Mouse (Mus musculus): ENCODE measurements at regions not wholly inside any gene's neighbourhood (a gene's known extent, or its start where the extent isn't known, plus 50 kb on each side); places are given as distances from the start of the nearest gene placed in this dataset.

GRCm38 (mm10) chr2:78530535-78530934, 337.4 kb upstream of the Ube2e3 start:
- DNase-seq (ENCODE audit: low spot score) (no peak), ATAC-seq (no peak)
- 77% methylated on average over 2 of the region's 2 CpGs for WGBS
- Histone ChIP-seq H3K27me3 (replicated peaks; ENCODE audit: control insufficient read depth, insufficient read depth, low read length) (no peaks in the 10 kb centered on the region), H3K36me3 (ENCODE audit: control insufficient read depth, insufficient read depth, low read length) (no peaks in the 10 kb centered on the region), H3K27ac (ENCODE audit: low read depth, low read length) (no peak overlapping the region), H3K4me3 (ENCODE audit: low read depth, low read length) (no peak overlapping the region), H3K4me2 (ENCODE audit: low read length) (no peak overlapping the region), H3K9ac (ENCODE audit: low read length) (no peak overlapping the region), H3K9me3 (replicated peaks; ENCODE audit: control insufficient read depth, low read length) (no peaks in the 10 kb centered on the region), H3K4me1 (ENCODE audit: control insufficient read depth, insufficient read depth, low read length) (no peaks in the 10 kb centered on the region)

- DNase-seq (ENCODE audit: low spot score) (peak; percentile 44), ATAC-seq (peak; percentile 66; the same call in 1 of the 2 replicates)
- H3K9ac ChIP-seq (ENCODE audit: low read length): no peak overlapping the region
- no peaks in the 10 kb centered on the region for H3K36me3 ChIP-seq (ENCODE audit: control insufficient read depth, insufficient read depth, low read length)
- H3K4me1 ChIP-seq (ENCODE audit: control insufficient read depth, insufficient read depth, low read length): no peaks in the 10 kb centered on the region
- no peak overlapping the region for H3K4me2 ChIP-seq (ENCODE audit: low read length)
- no peaks in the 10 kb centered on the region for H3K27me3 ChIP-seq (replicated peaks; ENCODE audit: control insufficient read depth, insufficient read depth, low read length)
- no peak overlapping the region for H3K27ac ChIP-seq (ENCODE audit: low read depth, low read length)
- no peaks in the 10 kb centered on the region for H3K9me3 ChIP-seq (replicated peaks; ENCODE audit: control insufficient read depth, low read length)
- 73% methylated on average over 4 of the region's 4 CpGs for WGBS
- no peak overlapping the region for H3K4me3 ChIP-seq (ENCODE audit: low read depth, low read length)
Measured at GRCm38 (mm10) chr2:78520258-78521023, 347.5 kb upstream of the Ube2e3 start.

- H3K27me3 ChIP-seq (replicated peaks; ENCODE audit: control insufficient read depth, insufficient read depth, low read length): no peaks in the 10 kb centered on the region
- no peak overlapping the region for H3K4me3 ChIP-seq (ENCODE audit: low read depth, low read length)
- ATAC-seq (no peak), DNase-seq (ENCODE audit: low spot score) (no peak)
- no peak overlapping the region for H3K27ac ChIP-seq (ENCODE audit: low read depth, low read length)
- H3K9ac ChIP-seq (ENCODE audit: low read length): no peak overlapping the region
- H3K36me3 ChIP-seq (ENCODE audit: control insufficient read depth, insufficient read depth, low read length): no peaks in the 10 kb centered on the region
- no peaks in the 10 kb centered on the region for H3K4me1 ChIP-seq (ENCODE audit: control insufficient read depth, insufficient read depth, low read length)
- no peak overlapping the region for H3K4me2 ChIP-seq (ENCODE audit: low read length)
- no peaks in the 10 kb centered on the region for H3K9me3 ChIP-seq (replicated peaks; ENCODE audit: control insufficient read depth, low read length)
Measured at GRCm38 (mm10) chr2:78493115-78493514, 374.8 kb upstream of the Ube2e3 start.

GRCm38 (mm10) chr2:78480036-78480435, 387.9 kb upstream of the Ube2e3 start:
- Histone ChIP-seq H3K4me2 (ENCODE audit: low read length) (no peak overlapping the region), H3K27me3 (replicated peaks; ENCODE audit: control insufficient read depth, insufficient read depth, low read length) (no peaks in the 10 kb centered on the region), H3K4me1 (ENCODE audit: control insufficient read depth, insufficient read depth, low read length) (no peaks in the 10 kb centered on the region), H3K9me3 (replicated peaks; ENCODE audit: control insufficient read depth, low read length) (no peaks in the 10 kb centered on the region), H3K9ac (ENCODE audit: low read length) (no peak overlapping the region), H3K36me3 (ENCODE audit: control insufficient read depth, insufficient read depth, low read length) (no peaks in the 10 kb centered on the region), H3K27ac (ENCODE audit: low read depth, low read length) (no peak overlapping the region), H3K4me3 (ENCODE audit: low read depth, low read length) (no peak overlapping the region)
- no peak for DNase-seq (ENCODE audit: low spot score)
- 93% methylated on average over 4 of the region's 4 CpGs for WGBS
- no peak for ATAC-seq

- H3K9me3 ChIP-seq (replicated peaks; ENCODE audit: control insufficient read depth, low read length): no peaks in the 10 kb centered on the region
- no peak overlapping the region for H3K27ac ChIP-seq (ENCODE audit: low read depth, low read length)
- H3K4me1 ChIP-seq (ENCODE audit: control insufficient read depth, insufficient read depth, low read length): no peaks in the 10 kb centered on the region
- no peak overlapping the region for H3K4me2 ChIP-seq (ENCODE audit: low read length)
- H3K4me3 ChIP-seq (ENCODE audit: low read depth, low read length): no peak overlapping the region
- no peak for ATAC-seq
- H3K27me3 ChIP-seq (replicated peaks; ENCODE audit: control insufficient read depth, insufficient read depth, low read length): no peaks in the 10 kb centered on the region
- no peaks in the 10 kb centered on the region for H3K36me3 ChIP-seq (ENCODE audit: control insufficient read depth, insufficient read depth, low read length)
- H3K9ac ChIP-seq (ENCODE audit: low read length): no peak overlapping the region
- no peak for DNase-seq (ENCODE audit: low spot score)
- 85% methylated on average over 4 of the region's 4 CpGs for WGBS
Measured at GRCm38 (mm10) chr2:78459444-78459843, 408.5 kb upstream of the Ube2e3 start.

GRCm38 (mm10) chr2:78453411-78453810, 414.5 kb upstream of the Ube2e3 start:
- WGBS: 91% methylated on average over 3 of the region's 3 CpGs
- DNase-seq (ENCODE audit: low spot score) (no peak), ATAC-seq (no peak)
- Histone ChIP-seq H3K9me3 (replicated peaks; ENCODE audit: control insufficient read depth, low read length) (no peaks in the 10 kb centered on the region), H3K36me3 (ENCODE audit: control insufficient read depth, insufficient read depth, low read length) (no peaks in the 10 kb centered on the region), H3K4me1 (ENCODE audit: control insufficient read depth, insufficient read depth, low read length) (no peaks in the 10 kb centered on the region), H3K4me2 (ENCODE audit: low read length) (no peak overlapping the region), H3K4me3 (ENCODE audit: low read depth, low read length) (no peak overlapping the region), H3K9ac (ENCODE audit: low read length) (no peak overlapping the region), H3K27me3 (replicated peaks; ENCODE audit: control insufficient read depth, insufficient read depth, low read length) (no peaks in the 10 kb centered on the region), H3K27ac (ENCODE audit: low read depth, low read length) (no peak overlapping the region)

GRCm38 (mm10) chr2:78436816-78437215, 431.1 kb upstream of the Ube2e3 start:
- H3K27me3 ChIP-seq (replicated peaks; ENCODE audit: control insufficient read depth, insufficient read depth, low read length): no peaks in the 10 kb centered on the region
- no peak overlapping the region for H3K27ac ChIP-seq (ENCODE audit: low read depth, low read length)
- DNase-seq (ENCODE audit: low spot score) (no peak), ATAC-seq (no peak)
- no peak overlapping the region for H3K4me2 ChIP-seq (ENCODE audit: low read length)
- no peaks in the 10 kb centered on the region for H3K4me1 ChIP-seq (ENCODE audit: control insufficient read depth, insufficient read depth, low read length)
- no peaks in the 10 kb centered on the region for H3K36me3 ChIP-seq (ENCODE audit: control insufficient read depth, insufficient read depth, low read length)
- H3K4me3 ChIP-seq (ENCODE audit: low read depth, low read length): no peak overlapping the region
- no peaks in the 10 kb centered on the region for H3K9me3 ChIP-seq (replicated peaks; ENCODE audit: control insufficient read depth, low read length)
- no peak overlapping the region for H3K9ac ChIP-seq (ENCODE audit: low read length)

- no peak overlapping the region for H3K9ac ChIP-seq (ENCODE audit: low read length)
- ATAC-seq: no peak
- no peak overlapping the region for H3K27ac ChIP-seq (ENCODE audit: low read depth, low read length)
- no peaks in the 10 kb centered on the region for H3K36me3 ChIP-seq (ENCODE audit: control insufficient read depth, insufficient read depth, low read length)
- DNase-seq (ENCODE audit: low spot score): no peak
- no peak overlapping the region for H3K4me3 ChIP-seq (ENCODE audit: low read depth, low read length)
- H3K9me3 ChIP-seq (replicated peaks; ENCODE audit: control insufficient read depth, low read length): no peaks in the 10 kb centered on the region
- H3K27me3 ChIP-seq (replicated peaks; ENCODE audit: control insufficient read depth, insufficient read depth, low read length): no peaks in the 10 kb centered on the region
- H3K4me2 ChIP-seq (ENCODE audit: low read length): no peak overlapping the region
- 79% methylated on average over 2 of the region's 2 CpGs for WGBS
- no peaks in the 10 kb centered on the region for H3K4me1 ChIP-seq (ENCODE audit: control insufficient read depth, insufficient read depth, low read length)
Measured at GRCm38 (mm10) chr2:78435071-78435470, 432.9 kb upstream of the Ube2e3 start.

GRCm38 (mm10) chr2:78427659-78428336, 440.1 kb upstream of the Ube2e3 start:
- Histone ChIP-seq H3K36me3 (ENCODE audit: control insufficient read depth, insufficient read depth, low read length) (no peaks in the 10 kb centered on the region), H3K4me3 (ENCODE audit: low read depth, low read length) (no peak overlapping the region), H3K27ac (ENCODE audit: low read depth, low read length) (no peak overlapping the region), H3K4me1 (ENCODE audit: control insufficient read depth, insufficient read depth, low read length) (no peaks in the 10 kb centered on the region), H3K27me3 (replicated peaks; ENCODE audit: control insufficient read depth, insufficient read depth, low read length) (no peaks in the 10 kb centered on the region), H3K4me2 (ENCODE audit: low read length) (no peak overlapping the region), H3K9me3 (replicated peaks; ENCODE audit: control insufficient read depth, low read length) (no peaks in the 10 kb centered on the region), H3K9ac (ENCODE audit: low read length) (no peak overlapping the region)
- DNase-seq (ENCODE audit: low spot score): peak; percentile 14
- peak; percentile 61; the same call in 1 of the 2 replicates for ATAC-seq
